Mouse (Mus musculus) heart, postnatal 0 days (tissue): ENCODE measurements at regions not wholly inside any gene's neighbourhood (a gene's known extent, or its start where the extent isn't known, plus 50 kb on each side); places are given as distances from the start of the nearest gene placed in this dataset.

ENCODE experiments used
- ATAC-seq: fragments of 200-750 bp; cut with Nextera tagmentation; 2 replicates; pipeline ENCODE4 v1.8.0; 2017; ENCODE audit warnings: low read depth, moderate number of reproducible peaks, moderate library complexity; ENCODE audit not compliant: insufficient read depth
- DNase-seq: peaks from one replicate; pipeline ENCODE4 v3.0.0-alpha.2; 2016; ENCODE audit warnings: low spot score
- H3K27ac ChIP-seq: fragments of 300-500 bp; sonication (generic); 2 replicates; pipeline ENCODE4 v1.5.1; 2014; ENCODE audit warnings: low read depth, mild to moderate bottlenecking
- H3K27me3 ChIP-seq: fragments of 300-500 bp; sonication (generic); 2 replicates; pipeline ENCODE4 v1.6.1; 2014; ENCODE audit warnings: low read length, mixed read lengths; ENCODE audit not compliant: control insufficient read depth, insufficient read depth
- H3K36me3 ChIP-seq: fragments of 300-500 bp; sonication (generic); replicated peaks from 2 replicates; pipeline ENCODE4 v1.6.1; 2014; ENCODE audit warnings: low read length, mixed read lengths; ENCODE audit not compliant: control insufficient read depth, insufficient read depth
- H3K4me1 ChIP-seq: fragments of 300-500 bp; sonication (generic); 2 replicates; pipeline ENCODE4 v1.6.1; 2014; ENCODE audit warnings: antibody characterized with exemption; ENCODE audit not compliant: control insufficient read depth, insufficient read depth
- H3K4me2 ChIP-seq: fragments of 300-500 bp; sonication (generic); 2 replicates; pipeline ENCODE4 v1.6.1; 2014; ENCODE audit warnings: low read depth, mild to moderate bottlenecking, low read length, moderate library complexity
- H3K4me3 ChIP-seq: fragments of 300-500 bp; sonication (generic); 2 replicates; pipeline ENCODE4 v1.5.1; 2014; ENCODE audit warnings: low read depth, low read length
- H3K9ac ChIP-seq: fragments of 300-500 bp; sonication (generic); replicated peaks from 2 replicates; pipeline ENCODE4 v1.6.1; 2014; ENCODE audit warnings: low read depth, low read length, mixed read lengths
- H3K9me3 ChIP-seq: fragments of 300-500 bp; sonication (generic); replicated peaks from 2 replicates; pipeline ENCODE4 v1.6.1; 2016; ENCODE audit warnings: low read length; ENCODE audit not compliant: control insufficient read depth
- CTCF ChIP-seq: IDR thresholded peaks from 2 replicates; pipeline ENCODE4 v1.5.1; 2016; ENCODE audit warnings: antibody characterized with exemption, control low read depth, low read depth
- EP300 ChIP-seq: IDR thresholded peaks from 2 replicates; pipeline ENCODE4 v1.6.1; 2016; ENCODE audit warnings: antibody characterized with exemption, low read depth
- WGBS: fragments of 180-500 bp; shearing (Covaris S2); extraction: QIAGEN DNeasy Blood & Tissue Kit; methylation state at CpG from one replicate; pipeline ENCODE4 v1.1.7; 2014; 5-methylcytosine and 5-hydroxymethylcytosine counted together

- TF ChIP-seq EP300, result no peak
- TF ChIP-seq CTCF, result no peak
- DNase-seq, result no peak
- H3K4me3 ChIP-seq, result no peak overlapping the region
- no peak overlapping the region for H3K4me2 ChIP-seq
- H3K27me3 ChIP-seq, result 0 out of 2 replicates have a peak, but pooled peaks cover 3% of the 10 kb centered on the region
- WGBS, result 43% methylated on average over 11 of the region's 11 CpGs
- no peak overlapping the region for H3K9ac ChIP-seq
- ATAC-seq, result no peak
- no peak overlapping the region for H3K27ac ChIP-seq
- no peaks in the 10 kb centered on the region for H3K36me3 ChIP-seq
- 0 out of 2 replicates have a peak, but pooled peaks cover 3% of the 10 kb centered on the region for H3K4me1 ChIP-seq
- H3K9me3 ChIP-seq, result 0 out of 2 replicates have a peak, but pooled peaks cover under 1% of the 10 kb centered on the region
Measured at GRCm38 (mm10) chr17:27301376-27301775, 97.1 kb upstream of the Lemd2 start.

GRCm38 (mm10) chr17:27299297-27299696 is 95.0 kb upstream of the Lemd2 start:
- Histone ChIP-seq H3K4me3 (no peak overlapping the region), H3K27me3 (0 out of 2 replicates have a peak, but pooled peaks cover 3% of the 10 kb centered on the region), H3K9me3 (0 out of 2 replicates have a peak, but pooled peaks cover 4% of the 10 kb centered on the region), H3K36me3 (no peaks in the 10 kb centered on the region), H3K9ac (no peak overlapping the region), H3K4me2 (no peak overlapping the region), H3K4me1 (0 out of 2 replicates have a peak, but pooled peaks cover 3% of the 10 kb centered on the region), H3K27ac (no peak overlapping the region)
- TF ChIP-seq CTCF, result no peak
- ATAC-seq (no peak), DNase-seq (no peak)
- WGBS, result 81% methylated on average over 4 of the region's 4 CpGs

- no peak for DNase-seq
- WGBS, result 40% methylated on average over 10 of the region's 10 CpGs
- H3K27me3 ChIP-seq, result 0 out of 2 replicates have a peak, but pooled peaks cover 3% of the 10 kb centered on the region
- no peak overlapping the region for H3K4me3 ChIP-seq
- H3K36me3 ChIP-seq, result no peaks in the 10 kb centered on the region
- H3K4me2 ChIP-seq, result no peak overlapping the region
- 0 out of 2 replicates have a peak, but pooled peaks cover 3% of the 10 kb centered on the region for H3K4me1 ChIP-seq
- H3K9ac ChIP-seq, result no peak overlapping the region
- H3K9me3 ChIP-seq, result 0 out of 2 replicates have a peak, but pooled peaks cover 4% of the 10 kb centered on the region
- no peak overlapping the region for H3K27ac ChIP-seq
- TF ChIP-seq EP300 (no peak), CTCF (no peak)
- ATAC-seq, result no peak
Measured at GRCm38 (mm10) chr17:27298351-27298750, 94.1 kb upstream of the Lemd2 start.

DNA sequence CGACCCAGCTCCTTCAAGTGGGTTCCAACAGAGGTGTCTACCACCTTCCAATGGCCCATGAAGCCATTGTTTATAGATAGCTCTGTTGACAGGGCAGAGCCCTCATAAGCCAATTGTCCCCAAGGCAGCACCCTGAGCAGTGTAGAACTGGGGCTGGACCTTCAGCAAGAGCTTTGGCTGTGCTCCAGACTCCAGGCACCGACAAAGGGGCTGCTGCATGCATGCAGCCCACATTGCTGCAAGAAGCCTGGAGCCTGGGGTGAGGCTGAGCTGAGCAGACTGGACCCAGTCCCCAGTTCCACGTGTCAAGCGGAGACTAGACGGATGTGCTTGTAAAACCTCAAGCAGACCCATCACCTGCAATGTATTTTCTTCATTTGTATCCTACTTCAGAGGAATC is 91.9 kb upstream of the Lemd2 start:
- no peak overlapping the region for H3K27ac ChIP-seq
- no peak for TF ChIP-seq CTCF
- no peak for TF ChIP-seq EP300
- 0 out of 2 replicates have a peak, but pooled peaks cover 3% of the 10 kb centered on the region for H3K4me1 ChIP-seq
- H3K4me2 ChIP-seq, result no peak overlapping the region
- WGBS, result 81% methylated on average over 5 of the region's 5 CpGs
- H3K4me3 ChIP-seq, result no peak overlapping the region
- H3K9ac ChIP-seq, result no peak overlapping the region
- no peaks in the 10 kb centered on the region for H3K36me3 ChIP-seq
- ATAC-seq, result no peak
- 0 out of 2 replicates have a peak, but pooled peaks cover 3% of the 10 kb centered on the region for H3K27me3 ChIP-seq
- no peak for DNase-seq
- H3K9me3 ChIP-seq, result 0 out of 2 replicates have a peak, but pooled peaks cover 4% of the 10 kb centered on the region

DNA sequence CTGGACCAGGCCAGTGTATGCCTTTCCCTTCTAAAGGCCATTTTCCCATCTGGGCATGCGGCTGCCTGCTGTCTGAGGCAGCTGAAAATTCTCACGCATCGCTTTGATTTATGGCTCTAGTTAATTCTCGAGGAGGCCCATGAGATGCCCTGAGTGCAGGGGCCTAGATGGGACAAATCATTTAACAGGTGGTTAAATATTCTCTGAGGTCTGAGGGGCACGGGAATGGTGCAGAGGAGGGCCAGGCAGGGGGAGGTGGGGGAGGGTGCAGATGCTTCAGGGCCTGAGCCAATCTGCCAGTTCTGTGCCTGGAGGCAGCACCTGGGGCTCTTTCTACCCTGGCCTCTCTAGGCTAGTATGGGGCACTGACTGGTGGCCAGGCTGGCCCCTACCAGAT is 89.9 kb upstream of the Lemd2 start:
- ATAC-seq (no peak), DNase-seq (no peak)
- TF ChIP-seq EP300, result no peak
- no peak for TF ChIP-seq CTCF
- H3K4me1 ChIP-seq, result 0 out of 2 replicates have a peak, but pooled peaks cover 3% of the 10 kb centered on the region
- no peak overlapping the region for H3K4me2 ChIP-seq
- 0 out of 2 replicates have a peak, but pooled peaks cover 4% of the 10 kb centered on the region for H3K9me3 ChIP-seq
- H3K4me3 ChIP-seq, result no peak overlapping the region
- H3K27me3 ChIP-seq, result no peaks in the 10 kb centered on the region
- 77% methylated on average over 5 of the region's 5 CpGs for WGBS
- no peak overlapping the region for H3K9ac ChIP-seq
- H3K36me3 ChIP-seq, result no peaks in the 10 kb centered on the region
- H3K27ac ChIP-seq, result no peak overlapping the region
